Mouse (Mus musculus) forebrain, embryonic 16.5 days (tissue): ENCODE results near the gene Tas2r143. TPM values are rescaled to one million over a fixed set of nuclear protein-coding genes. Genes with fewer than 3 reads are reported as not detected.

Experiments
- ATAC-seq: fragments of 200-750 bp; cut with Nextera tagmentation; 2 replicates; pipeline ENCODE4 v1.8.0; 2017; ENCODE audit warnings: mild to moderate bottlenecking, moderate library complexity
- H3K27ac ChIP-seq: fragments of 300-500 bp; sonication (generic); 2 replicates; pipeline ENCODE4 v1.5.1; 2014; ENCODE audit warnings: low read length, control low read depth
- H3K27me3 ChIP-seq: fragments of 300-500 bp; sonication (generic); replicated peaks from 2 replicates; pipeline ENCODE4 v1.6.1; 2014; ENCODE audit warnings: low read length; ENCODE audit not compliant: control insufficient read depth, insufficient read depth
- H3K36me3 ChIP-seq: fragments of 300-500 bp; sonication (generic); 2 replicates; pipeline ENCODE4 v1.6.1; 2014; ENCODE audit not compliant: control insufficient read depth, insufficient read depth
- H3K4me1 ChIP-seq: fragments of 300-500 bp; sonication (generic); replicated peaks from 2 replicates; pipeline ENCODE4 v1.6.1; 2014; ENCODE audit warnings: low read length; ENCODE audit not compliant: control insufficient read depth, insufficient read depth
- H3K4me2 ChIP-seq: fragments of 300-500 bp; sonication (generic); 2 replicates; pipeline ENCODE4 v1.6.1; 2014; ENCODE audit warnings: mild to moderate bottlenecking, low read length, control low read depth
- H3K4me3 ChIP-seq: fragments of 300-500 bp; sonication (generic); replicated peaks from 2 replicates; pipeline ENCODE4 v1.5.1; 2014; ENCODE audit warnings: mild to moderate bottlenecking, low read length, control low read depth
- H3K9ac ChIP-seq: fragments of 300-500 bp; sonication (generic); replicated peaks from 2 replicates; pipeline ENCODE4 v1.6.1; 2014; ENCODE audit warnings: low read depth, low read length, control low read depth
- H3K9me3 ChIP-seq: fragments of 300-500 bp; sonication (generic); 2 replicates; pipeline ENCODE4 v1.6.1; 2016; ENCODE audit warnings: low read length; ENCODE audit not compliant: control insufficient read depth
- WGBS: fragments of 180-500 bp; shearing (Covaris S2); extraction: QIAGEN DNeasy Blood & Tissue Kit; methylation state at CpG from one replicate; pipeline ENCODE4 v1.1.7; 2014; 5-methylcytosine and 5-hydroxymethylcytosine counted together
- polyA plus RNA-seq: library from polyadenylated mRNA; unstranded; fragments of >200 nt; fragmentation: Nextera tagmentation; extraction: Ambion mirVana; gene quantifications from 2 replicates; pipeline ENCODE4 v1.2.1, GENCODE M21; 2015

Gene Tas2r143
- polyA plus RNA-seq, 1 experiment from 2014 or later, result not detected

GRCm38 (mm10) chr6:42383360-42383759 lies 16.7 kb upstream of the Tas2r143 start:
- Histone ChIP-seq H3K36me3 (no peaks in the 10 kb centered on the region), H3K27ac (no peak overlapping the region), H3K4me2 (no peak overlapping the region), H3K4me3 (no peak overlapping the region), H3K9ac (no peak overlapping the region), H3K27me3 (no peaks in the 10 kb centered on the region), H3K9me3 (no peaks in the 10 kb centered on the region), H3K4me1 (no peaks in the 10 kb centered on the region)
- no peak for ATAC-seq
- WGBS, result 90% methylated on average over 5 of the region's 5 CpGs

- Histone ChIP-seq H3K9me3 (no peaks in the 10 kb centered on the region), H3K9ac (no peak overlapping the region), H3K27ac (no peak overlapping the region), H3K36me3 (no peaks in the 10 kb centered on the region), H3K4me1 (no peaks in the 10 kb centered on the region), H3K27me3 (no peaks in the 10 kb centered on the region), H3K4me2 (no peak overlapping the region), H3K4me3 (no peak overlapping the region)
- ATAC-seq, result no peak
- WGBS, result 93% methylated on average over 4 of the region's 4 CpGs
Observed at GRCm38 (mm10) chr6:42385635-42386034, 14.4 kb upstream of the Tas2r143 start.

- H3K4me3 ChIP-seq, result no peak overlapping the region
- H3K9me3 ChIP-seq, result no peaks in the 10 kb centered on the region
- H3K4me1 ChIP-seq, result no peaks in the 10 kb centered on the region
- H3K9ac ChIP-seq, result no peak overlapping the region
- no peaks in the 10 kb centered on the region for H3K36me3 ChIP-seq
- H3K27me3 ChIP-seq, result no peaks in the 10 kb centered on the region
- no peak overlapping the region for H3K27ac ChIP-seq
- no peak for ATAC-seq
- WGBS, result 70% methylated on average over 2 of the region's 2 CpGs
- no peak overlapping the region for H3K4me2 ChIP-seq
Observed at GRCm38 (mm10) chr6:42391796-42392330, 8.2 kb upstream of the Tas2r143 start.

GRCm38 (mm10) chr6:42395960-42396809 lies 3.9 kb upstream of the Tas2r143 start:
- Histone ChIP-seq H3K4me3 (no peak overlapping the region), H3K9ac (no peak overlapping the region), H3K4me2 (no peak overlapping the region), H3K27me3 (no peaks in the 10 kb centered on the region), H3K36me3 (no peaks in the 10 kb centered on the region), H3K27ac (no peak overlapping the region), H3K9me3 (no peaks in the 10 kb centered on the region), H3K4me1 (no peaks in the 10 kb centered on the region)
- no peak for ATAC-seq
- 62% methylated on average over 9 of the region's 9 CpGs for WGBS

GRCm38 (mm10) chr6:42397041-42397657 lies 2.9 kb upstream of the Tas2r143 start:
- H3K4me1 ChIP-seq, result no peaks in the 10 kb centered on the region
- no peaks in the 10 kb centered on the region for H3K36me3 ChIP-seq
- no peaks in the 10 kb centered on the region for H3K27me3 ChIP-seq
- H3K27ac ChIP-seq, result no peak overlapping the region
- H3K4me3 ChIP-seq, result no peak overlapping the region
- H3K9me3 ChIP-seq, result no peaks in the 10 kb centered on the region
- 75% methylated on average over 3 of the region's 3 CpGs for WGBS
- H3K9ac ChIP-seq, result no peak overlapping the region
- no peak overlapping the region for H3K4me2 ChIP-seq
- no peak for ATAC-seq

DNA sequence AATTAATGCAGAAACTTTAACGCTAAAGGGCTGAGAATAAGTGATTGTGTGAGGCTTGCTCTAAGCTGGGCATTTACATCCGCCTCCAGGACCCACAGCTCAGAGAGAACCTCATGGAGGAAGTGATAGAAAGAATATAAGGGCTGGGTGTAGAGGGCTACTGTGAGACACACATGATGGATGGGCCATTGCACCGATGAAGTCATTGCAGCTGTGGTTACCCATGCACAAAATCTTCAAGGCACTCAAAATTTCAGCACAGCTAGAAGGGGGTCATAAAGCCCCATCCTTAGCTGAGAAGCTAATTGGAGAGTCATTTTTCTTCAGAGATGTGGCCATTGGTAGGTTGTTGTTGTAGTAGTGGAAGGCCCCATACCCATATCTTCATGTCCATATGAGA lies 1.8 kb upstream of the Tas2r143 start:
- ATAC-seq, result no peak
- Histone ChIP-seq H3K27ac (no peak overlapping the region), H3K27me3 (no peaks in the 10 kb centered on the region), H3K4me2 (no peak overlapping the region), H3K9me3 (no peaks in the 10 kb centered on the region), H3K4me1 (no peaks in the 10 kb centered on the region), H3K9ac (no peak overlapping the region), H3K36me3 (no peaks in the 10 kb centered on the region), H3K4me3 (no peak overlapping the region)
- 92% methylated on average over 3 of the region's 3 CpGs for WGBS

DNA sequence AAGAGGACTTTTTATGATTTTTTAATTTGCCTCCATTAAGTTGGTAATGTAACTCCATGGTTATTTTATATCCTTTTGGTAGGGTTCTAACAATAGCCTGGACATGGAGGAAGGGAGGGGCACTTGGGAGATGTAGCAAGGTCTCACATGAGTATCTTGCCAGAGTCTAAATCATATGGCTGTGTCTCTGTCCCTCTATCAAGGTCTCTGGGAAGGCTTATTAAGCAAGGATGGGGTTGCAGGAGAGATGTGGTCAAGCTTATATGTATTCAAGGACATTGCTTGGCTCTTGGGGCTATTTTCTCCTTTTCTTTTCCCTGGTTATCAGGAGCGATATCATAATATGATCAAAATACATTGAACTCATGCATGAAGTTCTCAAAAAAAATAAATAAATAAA lies 1.0 kb upstream of the Tas2r143 start:
- no peak overlapping the region for H3K9ac ChIP-seq
- H3K36me3 ChIP-seq, result no peaks in the 10 kb centered on the region
- no peaks in the 10 kb centered on the region for H3K27me3 ChIP-seq
- H3K4me3 ChIP-seq, result no peak overlapping the region
- H3K4me1 ChIP-seq, result no peaks in the 10 kb centered on the region
- no peak overlapping the region for H3K4me2 ChIP-seq
- H3K9me3 ChIP-seq, result no peaks in the 10 kb centered on the region
- H3K27ac ChIP-seq, result no peak overlapping the region
- ATAC-seq, result no peak
- 96% methylated on average over 1 of the region's 1 CpGs for WGBS

DNA sequence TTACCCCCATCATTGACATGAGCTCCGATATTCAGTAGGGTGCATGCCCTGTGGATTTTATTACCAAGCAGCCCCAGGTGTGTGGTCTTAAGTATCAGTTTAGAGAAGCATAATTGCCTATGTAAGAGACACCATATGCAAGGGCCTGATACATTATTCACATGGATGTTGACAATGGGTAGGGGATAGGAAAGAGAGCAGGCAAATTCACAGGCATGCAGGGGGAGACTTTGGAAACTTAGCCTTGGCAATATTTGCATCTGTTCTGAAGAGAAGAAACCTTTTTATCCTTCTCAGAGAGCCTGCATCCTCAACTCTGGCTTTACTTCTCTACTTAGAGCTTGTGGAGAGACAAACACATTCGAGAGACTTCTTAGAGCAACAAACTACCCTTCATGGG lies 5.1 kb downstream of the Tas2r143 start, which contains the start of gene Tas2r135:
Gene Tas2r135 (plus strand): TSS at position 301 of the 400 bp plus-strand sequence.
- Histone ChIP-seq H3K36me3 (no peaks in the 10 kb centered on the region), H3K27me3 (no peaks in the 10 kb centered on the region), H3K9me3 (no peaks in the 10 kb centered on the region), H3K4me3 (no peak within 1 kb of the TSS), H3K4me2 (no peak within 1 kb of the TSS), H3K27ac (no peak within 1 kb of the TSS), H3K9ac (no peak within 1 kb of the TSS), H3K4me1 (no peaks in the 10 kb centered on the region)
- ATAC-seq, result no peak
- 85% methylated on average over 2 of the region's 2 CpGs for WGBS

- Histone ChIP-seq H3K4me1 (no peaks in the 10 kb centered on the region), H3K4me2 (no peak overlapping the region), H3K4me3 (no peak overlapping the region), H3K9ac (no peak overlapping the region), H3K27me3 (no peaks in the 10 kb centered on the region), H3K27ac (no peak overlapping the region), H3K36me3 (no peaks in the 10 kb centered on the region), H3K9me3 (no peaks in the 10 kb centered on the region)
- WGBS, result 96% methylated on average over 2 of the region's 2 CpGs
- no peak for ATAC-seq
Observed at GRCm38 (mm10) chr6:42419443-42419842, 19.4 kb downstream of the Tas2r143 start.
